Mouse (Mus musculus) retina, postnatal 1 day (tissue): ENCODE measurements at regions not wholly inside any gene's neighbourhood (a gene's known extent, or its start where the extent isn't known, plus 50 kb on each side); places are given as distances from the start of the nearest gene placed in this dataset.

Experiments
- DNase-seq: peaks from one replicate; pipeline ENCODE4 v3.0.0-alpha.2; 2012

DNA sequence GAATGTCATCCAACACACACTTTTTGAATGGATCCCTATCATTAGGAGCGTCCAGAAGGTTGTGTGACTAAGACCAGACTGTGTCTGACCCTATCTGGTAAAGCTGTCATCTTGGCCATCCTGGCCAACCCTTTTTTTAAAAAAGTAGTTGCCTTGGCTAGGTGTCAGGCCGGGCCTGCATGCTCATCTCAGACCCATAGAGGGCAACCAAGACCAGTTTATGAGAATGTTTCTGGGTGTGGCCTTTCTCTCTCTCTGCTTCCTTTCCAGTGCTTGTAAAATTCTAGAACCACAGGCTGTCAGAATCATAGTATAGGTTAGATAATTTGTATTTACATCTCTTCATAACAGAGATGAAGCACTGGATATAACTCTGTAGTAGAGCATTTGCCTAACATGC is 62.8 kb upstream of the Las1l start:
- DNase-seq: peak; percentile 34

DNA sequence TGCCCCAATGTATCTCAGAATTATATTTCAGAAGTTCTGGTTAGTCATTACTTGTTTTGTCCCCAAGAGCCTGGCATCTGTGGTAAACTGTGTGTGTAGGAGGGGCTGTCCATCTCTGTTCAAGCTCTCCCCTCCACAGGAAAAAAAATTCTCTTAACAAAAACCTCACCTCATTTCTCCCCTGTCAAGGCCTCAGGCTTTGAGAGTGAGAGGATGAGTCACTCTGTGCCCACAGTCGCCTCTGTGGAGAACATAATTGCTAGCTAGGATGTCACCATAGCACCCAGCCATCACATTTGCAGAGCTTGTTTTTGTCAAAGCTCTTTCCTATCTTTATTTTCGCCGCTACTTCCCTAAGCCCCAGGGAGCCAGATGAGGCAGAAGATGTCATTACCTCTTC is 63.6 kb upstream of the Las1l start:
- no peak for DNase-seq

DNA sequence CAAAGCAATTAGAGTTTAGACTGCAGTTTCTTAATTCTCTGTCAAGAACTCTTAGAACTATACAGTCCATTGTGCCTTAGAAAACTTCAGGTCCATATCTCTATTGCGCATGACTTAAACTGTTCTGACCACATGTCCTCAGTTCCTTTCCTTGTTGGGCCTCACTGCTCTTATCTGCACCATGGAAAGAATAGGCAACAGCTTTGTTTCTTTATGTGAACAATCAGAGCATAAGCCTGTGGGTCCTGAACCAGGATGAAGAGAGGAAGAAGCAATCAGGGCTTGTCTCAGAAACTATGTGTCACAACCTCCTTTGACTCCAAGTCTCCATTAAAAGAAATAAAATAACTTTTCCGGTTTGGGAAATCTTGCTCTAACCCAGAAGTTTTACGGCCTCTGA is 68.6 kb upstream of the Las1l start:
- no peak for DNase-seq

DNA sequence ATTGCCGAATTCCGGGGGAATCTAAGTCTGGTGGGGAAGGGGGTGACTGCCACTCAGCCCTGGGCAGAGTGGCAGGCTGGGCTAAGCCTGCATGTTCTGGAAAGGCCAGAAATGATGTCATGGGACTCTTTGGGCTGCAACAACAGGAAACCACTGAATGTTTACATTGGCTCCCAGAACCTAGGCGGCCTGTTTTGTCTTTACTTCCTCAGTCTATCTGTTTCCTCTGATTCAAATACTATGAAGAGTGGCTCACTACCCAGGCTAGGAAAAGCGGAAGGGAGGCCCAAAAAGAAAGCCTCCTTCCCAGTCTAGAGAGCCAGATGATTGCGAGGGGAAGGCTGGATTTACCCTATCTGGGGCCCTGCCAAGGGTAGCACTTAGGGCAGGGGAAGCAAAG is 69.1 kb upstream of the Las1l start:
- DNase-seq: no peak

DNA sequence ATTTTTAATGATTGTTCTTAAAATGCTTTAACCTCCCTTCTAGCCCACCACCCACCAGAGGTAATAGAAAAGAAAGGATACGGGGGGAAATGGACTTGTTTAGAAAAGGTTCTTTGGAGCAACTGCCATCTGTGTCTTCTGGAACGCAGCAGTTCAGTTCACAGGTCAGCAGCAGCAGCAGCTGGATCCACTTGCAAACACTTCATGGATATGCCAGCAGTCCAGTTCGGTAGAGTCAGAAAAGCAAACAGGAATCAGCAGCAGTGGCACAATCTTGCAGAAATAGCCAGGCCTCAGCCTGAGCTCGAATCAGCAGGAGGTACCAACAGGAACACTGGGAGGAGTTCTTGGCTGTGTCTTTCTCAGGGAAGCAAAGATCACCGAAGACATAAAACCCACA is 64.3 kb upstream of the Msn start:
- DNase-seq: no peak

DNA sequence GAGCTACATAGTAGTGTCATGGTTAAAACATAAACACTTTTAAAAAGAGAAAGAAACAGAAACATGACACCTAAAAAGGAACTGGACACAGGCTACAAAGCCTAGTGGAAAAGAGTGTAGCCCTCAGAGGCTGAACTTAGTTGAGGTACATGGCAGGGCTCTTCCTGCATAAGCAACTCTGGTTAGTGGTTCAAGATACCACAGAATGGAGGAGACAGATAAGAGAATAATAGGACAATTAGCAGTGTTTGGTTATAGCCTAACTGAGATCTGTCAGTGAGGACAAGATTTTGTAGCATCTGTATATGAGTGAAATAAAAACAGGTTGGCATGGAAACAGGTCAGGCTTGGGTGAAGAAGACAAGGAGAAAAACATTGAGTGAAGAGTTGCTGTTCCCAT is 60.5 kb upstream of the Msn start:
- no peak for DNase-seq

DNA sequence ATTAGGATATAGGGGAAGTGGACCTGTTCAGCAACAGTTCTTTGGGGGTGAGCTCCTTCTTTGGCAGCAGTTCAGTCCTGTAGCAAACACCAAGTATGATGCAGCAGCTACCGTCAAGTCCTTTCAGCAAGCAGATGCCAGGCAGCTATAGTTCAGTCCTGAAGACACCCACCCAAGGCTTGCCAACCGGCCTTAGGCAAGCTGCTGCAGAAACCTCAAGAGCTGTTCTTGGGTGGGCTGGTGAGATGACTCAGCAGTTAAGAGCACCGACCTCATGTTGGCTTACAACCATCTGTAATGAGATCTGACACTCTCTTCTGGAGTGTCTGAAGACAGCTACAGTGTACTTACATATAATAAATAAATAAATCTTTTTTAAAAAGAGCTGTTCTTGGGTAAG is 53.6 kb upstream of the Msn start:
- no peak for DNase-seq
